Mouse (Mus musculus) cerebellum, adult 2 months (tissue): Measurements from ENCODE around the gene Ephx1. TPM values are rescaled to one million over a fixed set of nuclear protein-coding genes. Genes with fewer than 3 reads are reported as not detected.
A peak's percentile ranks its signal among the peaks of the same experiment; 100 is the strongest.

Experiments used
- DNase-seq, 2 experiments: peaks; one replicate each; pipeline ENCODE4 v3.0.0; 2021
- H3K27ac ChIP-seq: fragments of 200-500 bp; 2 replicates; pipeline ENCODE4 v1.5.1; 2012; ENCODE audit warnings: low read length, control low read depth, inconsistent platforms; ENCODE audit not compliant: insufficient read depth
- H3K27me3 ChIP-seq: fragments of 200-500 bp; 2 replicates; pipeline ENCODE4 v1.6.1; 2012; ENCODE audit warnings: inconsistent platforms, mild to moderate bottlenecking, low read length, moderate library complexity; ENCODE audit not compliant: control insufficient read depth, insufficient read depth
- H3K4me1 ChIP-seq: fragments of 200-500 bp; 2 replicates; pipeline ENCODE4 v1.6.1; 2011; ENCODE audit warnings: low read length; ENCODE audit not compliant: control insufficient read depth, insufficient read depth
- H3K4me3 ChIP-seq: fragments of 200-500 bp; replicated peaks from 2 replicates; pipeline ENCODE3; 2011; ENCODE audit warnings: mild to moderate bottlenecking, low read depth, low read length, control low read depth; ENCODE audit not compliant: insufficient read depth
- CTCF ChIP-seq: fragments of 200-500 bp; IDR thresholded peaks from 2 replicates; pipeline ENCODE4 v1.5.1; 2011; ENCODE audit warnings: low read depth, mild to moderate bottlenecking, control low read depth, low read length, moderate library complexity, borderline replicate concordance; ENCODE audit not compliant: insufficient read depth
- POLR2A ChIP-seq: fragments of 200-500 bp; IDR thresholded peaks from 2 replicates; pipeline ENCODE4 v1.6.1; 2011; ENCODE audit warnings: low read length, control low read depth, borderline replicate concordance; ENCODE audit not compliant: insufficient read depth
- WGBS: fragments of 180-500 bp; shearing (Covaris S2); methylation state at CpG from one replicate; pipeline ENCODE4 v1.1.7; 2018; 5-methylcytosine and 5-hydroxymethylcytosine counted together
- polyA plus RNA-seq: library from polyadenylated mRNA; depleted of rRNA; stranded (reverse); fragments of >200 nt; gene quantifications from 2 replicates; pipeline ENCODE4 v1.2.3, GENCODE M21; 2012; rRNA removed

Gene Ephx1
- 54.8 and 61.0 TPM in 2 replicates for polyA plus RNA-seq

DNA sequence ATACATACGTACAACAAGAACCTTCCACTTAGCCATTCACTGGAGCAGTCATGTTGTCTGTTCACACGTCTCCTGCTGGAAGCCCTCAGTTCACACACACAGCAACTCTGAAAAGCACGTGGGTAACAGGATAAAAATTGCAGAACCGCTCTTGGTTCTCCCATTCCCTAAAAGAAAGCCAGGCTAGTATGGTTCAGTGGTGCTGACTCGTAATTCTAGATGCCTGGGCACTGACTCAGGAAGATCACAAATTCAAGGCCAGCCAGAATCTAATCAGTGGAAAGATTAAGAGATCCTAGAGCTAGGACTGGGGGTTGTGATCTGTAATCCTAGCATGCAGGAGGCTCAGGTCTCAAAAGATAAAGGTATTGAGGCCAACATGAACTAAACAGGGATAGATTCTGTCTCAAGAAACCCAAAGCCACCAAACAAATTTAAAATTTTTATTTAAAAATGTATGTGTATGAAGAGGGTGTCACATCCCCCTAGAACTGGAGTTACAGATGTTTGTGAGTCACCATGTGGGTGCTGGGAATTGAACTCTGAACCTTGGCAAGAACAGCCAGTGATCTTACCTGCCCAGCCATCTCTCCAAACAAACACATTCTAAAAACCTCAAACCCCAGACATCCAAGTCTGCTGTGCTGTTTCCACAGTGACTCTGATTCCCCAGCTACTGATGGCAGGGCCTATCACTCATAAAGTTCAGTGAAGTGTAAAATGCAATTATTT lies at the start of gene Ephx1:
Gene Ephx1 (minus strand): TSS at position 149 of the 732 bp plus-strand sequence.
- no peak within 1 kb of the TSS for H3K27ac ChIP-seq
- H3K4me1 ChIP-seq: peaks cover 7% of the 10 kb centered on the region
- 81% methylated on average over 5 of the region's 5 CpGs for WGBS
- no peaks in the 10 kb centered on the region for H3K27me3 ChIP-seq
- DNase-seq: no peak
- H3K4me3 ChIP-seq: no peak within 1 kb of the TSS
- TF ChIP-seq POLR2A (no peak), CTCF (no peak)

DNA sequence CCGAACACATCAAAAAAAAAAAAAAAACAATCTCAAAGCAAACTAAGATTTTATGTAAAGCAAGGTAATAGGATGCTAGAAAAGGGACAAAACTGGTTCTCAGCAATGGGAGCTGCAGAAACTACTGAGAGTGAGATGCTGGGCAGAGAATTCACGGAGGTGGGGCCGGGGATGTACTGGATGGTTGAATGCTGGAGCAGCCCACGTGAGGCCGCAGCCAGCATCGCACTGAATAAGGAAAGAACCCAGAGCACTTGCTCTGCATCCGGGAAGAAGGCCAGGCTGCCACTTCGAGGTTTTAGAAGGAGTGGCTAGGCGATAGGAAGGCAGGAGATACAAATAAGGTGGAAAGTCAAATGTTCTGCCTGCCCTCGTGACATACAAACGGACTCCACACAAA lies 49.0 kb upstream of the Ephx1 start:
- no peak for TF ChIP-seq CTCF
- TF ChIP-seq POLR2A: no peak
- no peak overlapping the region for H3K27ac ChIP-seq
- no peaks in the 10 kb centered on the region for H3K27me3 ChIP-seq
- no peak for DNase-seq
- H3K4me3 ChIP-seq: no peak overlapping the region
- H3K4me1 ChIP-seq: peaks cover under 1% of the 10 kb centered on the region; the same call in 1 of the 2 replicates
- 62% methylated on average over 11 of the region's 11 CpGs for WGBS

DNA sequence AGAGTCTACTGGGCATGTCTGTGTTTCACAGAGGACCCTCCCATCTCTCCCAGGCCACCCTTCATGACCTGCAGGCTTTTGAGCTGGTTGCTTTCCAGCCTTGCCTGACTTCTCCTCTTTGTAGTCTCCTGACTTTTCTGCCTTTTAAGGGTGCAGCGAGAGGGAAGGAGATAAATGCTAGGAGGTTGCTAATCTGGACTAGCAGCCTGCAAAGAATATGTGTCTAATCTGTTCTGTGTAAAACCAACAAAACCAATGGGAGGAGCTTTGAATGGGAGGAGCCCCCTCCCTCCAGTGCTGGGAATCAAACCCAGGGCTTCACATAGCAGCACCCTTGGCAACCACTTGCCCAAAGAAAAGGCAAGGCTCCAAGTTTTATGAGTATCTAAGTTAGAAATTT lies 47.6 kb upstream of the Ephx1 start:
- no peak for DNase-seq
- Histone ChIP-seq H3K27ac (no peak overlapping the region), H3K4me1 (peaks cover 9% of the 10 kb centered on the region; the same call in 1 of the 2 replicates), H3K27me3 (no peaks in the 10 kb centered on the region), H3K4me3 (no peak overlapping the region)
- TF ChIP-seq CTCF (no peak), POLR2A (no peak)
- WGBS: 97% methylated on average over 1 of the region's 1 CpGs

DNA sequence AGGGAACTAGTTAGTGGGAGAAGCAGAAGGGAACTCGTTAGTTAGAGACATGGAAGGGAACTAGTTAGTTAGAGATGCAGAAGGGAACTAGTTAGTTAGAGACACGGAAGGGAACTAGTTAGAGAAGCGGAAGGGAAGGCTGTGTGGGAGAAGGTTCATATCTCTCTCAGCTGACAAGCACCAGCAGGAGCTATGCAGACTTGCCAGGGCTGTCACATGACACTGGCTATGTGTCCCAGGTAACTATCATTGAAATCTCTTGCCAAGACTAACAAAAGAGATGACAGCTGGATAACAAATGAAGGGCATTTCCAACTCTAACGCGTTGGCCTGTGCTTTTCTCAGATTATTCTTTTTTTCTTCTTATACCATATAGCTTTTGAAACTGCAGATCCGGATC lies 43.9 kb upstream of the Ephx1 start:
- Histone ChIP-seq H3K4me1 (peaks cover 9% of the 10 kb centered on the region; the same call in 1 of the 2 replicates), H3K27ac (no peak overlapping the region), H3K4me3 (no peak overlapping the region), H3K27me3 (no peaks in the 10 kb centered on the region)
- peak; percentile 14 to 51 for DNase-seq
- 43% methylated on average over 6 of the region's 6 CpGs for WGBS
- TF ChIP-seq CTCF: no peak
- no peak for TF ChIP-seq POLR2A

DNA sequence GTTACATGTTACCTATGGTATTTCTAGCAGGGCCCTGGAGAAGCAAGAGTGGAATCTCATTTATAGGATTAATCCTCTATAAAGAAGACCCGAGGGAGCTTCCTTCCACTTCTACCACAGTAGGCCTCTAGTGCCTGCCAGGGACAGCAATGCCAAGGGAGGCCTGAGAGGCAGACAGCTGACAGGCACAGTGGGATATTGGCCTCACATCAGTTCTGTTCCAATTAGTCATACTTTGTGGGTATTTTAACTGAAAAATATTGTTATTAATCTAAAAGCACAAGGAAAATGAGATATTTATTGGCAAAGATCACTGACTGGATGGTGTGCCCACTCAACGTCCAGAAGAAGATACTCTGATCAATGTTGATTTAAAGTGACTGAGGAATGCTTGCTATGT lies 43.3 kb upstream of the Ephx1 start:
- WGBS: 15% methylated on average over 2 of the region's 2 CpGs
- no peak overlapping the region for H3K4me3 ChIP-seq
- TF ChIP-seq POLR2A (no peak), CTCF (no peak)
- DNase-seq: peak; percentile 56 to 78
- peaks cover 9% of the 10 kb centered on the region; the same call in 1 of the 2 replicates for H3K4me1 ChIP-seq
- H3K27ac ChIP-seq: no peak overlapping the region
- no peaks in the 10 kb centered on the region for H3K27me3 ChIP-seq

DNA sequence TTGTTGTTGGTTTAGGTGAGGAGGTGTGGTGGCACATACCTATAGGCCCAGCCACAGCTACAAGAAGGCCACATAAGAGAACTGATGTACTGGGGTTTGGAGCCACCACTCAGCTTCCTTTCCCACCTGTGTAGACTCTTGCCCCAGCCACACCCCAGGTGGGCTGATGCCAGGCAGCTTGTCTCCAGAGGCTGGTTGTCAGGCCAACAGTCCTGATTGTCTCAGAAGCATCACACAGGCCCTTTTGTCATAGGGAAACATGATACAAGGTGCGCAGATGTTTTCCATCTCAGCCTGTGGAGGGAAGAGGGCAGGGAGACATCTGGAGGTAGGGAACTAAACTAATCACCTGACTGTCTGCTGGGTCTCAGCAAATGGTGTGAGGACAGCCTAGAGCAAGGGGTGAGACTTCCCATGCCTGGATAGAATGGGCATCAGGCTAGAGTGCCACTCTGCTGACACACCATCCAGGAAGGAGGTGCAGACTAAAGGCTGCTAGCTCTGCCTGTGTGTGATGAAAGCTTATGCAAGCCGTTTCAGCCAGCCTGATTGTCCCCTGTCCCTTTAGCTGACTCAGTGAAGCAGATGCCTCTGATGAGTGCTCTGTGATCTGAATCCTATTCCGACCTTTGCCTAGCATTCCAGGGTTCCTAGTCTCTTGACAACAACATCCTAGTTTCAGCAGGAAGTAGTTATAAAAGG lies 41.2 kb upstream of the Ephx1 start:
- Histone ChIP-seq H3K27me3 (no peaks in the 10 kb centered on the region), H3K27ac (no peak overlapping the region), H3K4me1 (peaks cover 9% of the 10 kb centered on the region; the same call in 1 of the 2 replicates), H3K4me3 (no peak overlapping the region)
- DNase-seq: no peak
- TF ChIP-seq CTCF (no peak), POLR2A (no peak)
- WGBS: 81% methylated on average over 3 of the region's 3 CpGs

DNA sequence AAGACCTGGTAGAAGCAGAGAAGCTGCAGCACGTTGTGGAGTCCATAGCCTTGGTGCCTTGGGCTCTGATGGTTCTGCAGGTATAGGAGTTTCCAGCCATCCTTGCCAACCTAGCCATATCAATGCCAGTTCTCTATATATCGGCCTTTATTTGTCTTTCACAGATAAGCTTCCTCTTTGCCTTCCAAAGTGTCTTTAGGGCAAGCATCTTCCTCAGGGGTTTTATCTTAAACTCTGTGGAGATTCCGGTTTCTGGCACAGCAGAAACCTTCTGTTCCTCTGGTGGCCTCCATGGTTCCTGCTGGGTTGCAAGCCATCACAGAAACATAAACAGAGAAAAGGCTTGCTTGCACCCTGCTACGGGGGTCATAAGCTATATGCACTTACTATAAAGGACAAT lies 32.2 kb upstream of the Ephx1 start:
- no peak overlapping the region for H3K27ac ChIP-seq
- H3K4me1 ChIP-seq: no peaks in the 10 kb centered on the region
- H3K27me3 ChIP-seq: no peaks in the 10 kb centered on the region
- H3K4me3 ChIP-seq: no peak overlapping the region
- DNase-seq: no peak
- TF ChIP-seq POLR2A: no peak
- no peak for TF ChIP-seq CTCF
- 79% methylated on average over 4 of the region's 4 CpGs for WGBS

DNA sequence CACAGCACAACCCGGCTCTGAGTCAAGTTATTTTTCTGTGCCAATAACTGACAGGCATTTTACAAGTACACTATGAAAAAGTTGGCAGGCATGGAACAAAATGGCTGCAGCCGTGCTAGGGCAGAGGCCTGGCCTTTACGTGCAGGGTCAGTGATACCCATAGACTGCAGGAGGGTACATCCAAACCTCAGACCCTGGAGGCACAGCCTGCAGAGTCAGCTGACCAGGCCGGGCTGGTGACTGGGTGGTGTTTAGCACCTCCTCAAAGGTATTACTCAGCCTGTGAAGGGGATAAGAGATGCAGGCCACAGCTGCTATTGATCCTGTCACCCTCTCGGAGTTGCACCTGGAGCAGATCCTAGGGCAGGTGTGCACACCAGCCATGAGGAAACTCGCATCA lies 30.2 kb upstream of the Ephx1 start, which contains the start of gene 9130409I23Rik:
Gene 9130409I23Rik (plus strand): TSS at position 301 of the 400 bp plus-strand sequence.
- no peak for TF ChIP-seq CTCF
- TF ChIP-seq POLR2A: no peak
- Histone ChIP-seq H3K4me3 (no peak within 1 kb of the TSS), H3K4me1 (no peaks in the 10 kb centered on the region), H3K27me3 (no peaks in the 10 kb centered on the region), H3K27ac (no peak within 1 kb of the TSS)
- WGBS: 55% methylated on average over 6 of the region's 6 CpGs
- DNase-seq: no peak
